Mouse (Mus musculus) spleen, adult 2 months (tissue): ENCODE data around the gene Fads2.
"Not testable (repeated sequence)": the region's sequence is repeated elsewhere in the genome, so short reads cannot be mapped to it uniquely, and the experiment has no call there.

Source experiments
- CTCF ChIP-seq: fragments of 200-500 bp; IDR thresholded peaks from 2 replicates; pipeline ENCODE4 v1.5.1; 2011; ENCODE audit warnings: mild to moderate bottlenecking, inconsistent platforms; ENCODE audit not compliant: insufficient read depth, insufficient read length, insufficient replicate concordance; ENCODE audit errors: extremely low read depth
- POLR2A ChIP-seq: fragments of 200-500 bp; IDR thresholded peaks from 2 replicates; pipeline ENCODE4 v1.6.1; 2011; ENCODE audit warnings: low read depth, low read length, inconsistent platforms

DNA sequence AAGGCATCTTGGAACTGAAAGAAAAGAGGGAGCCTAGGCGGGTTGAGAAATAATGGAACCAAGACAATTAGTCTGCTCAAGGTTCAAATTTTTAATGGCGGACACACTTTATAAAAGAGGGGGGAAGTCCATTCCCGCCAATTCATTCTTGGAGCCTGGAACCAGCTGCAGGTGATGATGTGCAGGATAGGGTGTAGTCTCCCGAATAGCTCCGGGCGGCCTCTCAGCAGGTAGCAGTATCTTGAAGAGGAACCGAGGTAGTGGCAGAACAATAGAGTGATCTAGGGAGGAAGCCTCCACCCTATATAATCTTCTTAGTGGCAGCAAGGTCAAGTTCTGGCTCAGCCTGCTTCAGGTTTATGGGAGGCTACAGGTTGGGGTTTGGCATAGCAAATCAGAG lies 28.0 kb upstream of the Fads2 start:
- not testable (repeated sequence) for TF ChIP-seq CTCF, POLR2A
